Mouse (Mus musculus) kidney, adult 2 months (tissue): ENCODE measurements around the gene Cep131.

Experiments
- CTCF ChIP-seq: fragments of 200-500 bp; conservative IDR thresholded peaks from 2 replicates; pipeline ENCODE4 v1.5.1; 2011; ENCODE audit warnings: low read depth, mild to moderate bottlenecking, control low read depth, low read length, moderate library complexity, mixed read lengths; ENCODE audit not compliant: insufficient read depth, insufficient read length
- POLR2A ChIP-seq: fragments of 200-500 bp; IDR thresholded peaks from one replicate; pipeline ENCODE4 v1.6.1; 2011; ENCODE audit warnings: low read depth, low read length, control low read depth

DNA sequence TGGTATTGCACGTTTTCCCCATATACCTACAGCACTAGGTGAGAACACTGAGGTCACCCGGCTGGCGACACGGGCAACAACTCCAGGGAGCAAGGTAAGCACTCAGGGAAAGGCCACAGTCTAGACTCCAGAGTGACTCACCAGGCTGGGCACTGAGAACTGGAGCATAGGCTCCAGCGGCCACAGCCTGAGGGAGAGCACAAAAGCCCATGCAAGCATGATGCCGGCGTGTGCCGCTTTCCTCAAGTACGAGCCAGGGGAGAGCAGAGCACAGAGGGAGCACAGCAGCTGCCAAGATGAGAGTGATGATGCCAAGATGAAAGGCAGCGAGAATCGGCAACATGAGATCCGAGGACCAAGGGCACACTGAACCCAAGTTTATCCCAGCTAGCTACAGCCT, 35.5 kb upstream of the Cep131 start:
- no peak for TF ChIP-seq CTCF
- no peak for TF ChIP-seq POLR2A
